Mouse (Mus musculus) Patski (cell line): ENCODE data around the gene Dnmt3l. TPM values are rescaled to one million over a fixed set of nuclear protein-coding genes. Genes with fewer than 3 reads are reported as not detected.

Source experiments
- ATAC-seq: fragments of 100-300 bp; one replicate; pipeline ENCODE4 v1.8.0; 2021
- CTCF ChIA-PET: fragments of 350-600 bp; sonication (Branson Sonifier 250); formaldehyde crosslinking; loops from one replicate; lab custom pipeline; 2022; ENCODE audit warnings: inconsistent platforms; lab: Charles Lee
- POLR2A ChIA-PET: fragments of 350-600 bp; sonication (Branson Sonifier 250); formaldehyde crosslinking; loops from one replicate; lab custom pipeline; 2022; ENCODE audit warnings: antibody characterized with exemption, inconsistent platforms; lab: Charles Lee
- DNase-seq: peaks from one replicate; pipeline ENCODE4 v3.0.0-alpha.2; 2011; ENCODE audit warnings: low read depth, low spot score
- H3K27me3 ChIP-seq: fragments of 371-371 bp; one replicate; pipeline ENCODE4 v1.5.1; 2021
- CTCF ChIP-seq: fragments of 100-300 bp; IDR thresholded peaks from one replicate; pipeline ENCODE4 v1.5.1; 2021
- in situ Hi-C: fragments of 300-500 bp; cut with MboI; formaldehyde crosslinking; loops from 3 replicates; pipeline ENCODE4 v1.11.1; 2018; ENCODE audit warnings: low pct_unique_long_range_greater_than_20kb, mixed read lengths
- polyA plus RNA-seq: library from polyadenylated mRNA; unstranded; gene quantifications from one replicate; pipeline ENCODE4 v1.2.3, GENCODE M21; 2021

The Dnmt3l gene
- 0.26 TPM for polyA plus RNA-seq

GRCm38 (mm10) chr10:78041647-78042046 lies at the start of gene Dnmt3l:
Gene Dnmt3l (plus strand): TSS chr10:78041947.
- ChIA-PET CTCF (interaction anchor here (1.4 kb wide), 1 partner anchor 19 kb away, joined by 3 read pairs; no protein-coding TSS in a partner anchor), POLR2A (no interaction called here)
- no peaks in the 10 kb centered on the region for H3K27me3 ChIP-seq
- DNase-seq (no peak), ATAC-seq (no peak)
- TF ChIP-seq CTCF, result no peak
- in situ Hi-C loops, result loop anchor here (25.0 kb wide), 1 partner anchor 346 kb away; no protein-coding TSS in a partner anchor

- POLR2A ChIA-PET, result no interaction called here
- CTCF ChIA-PET, result interaction anchor here (2.1 kb wide), 1 partner anchor 11 kb away, joined by 5 read pairs; no protein-coding TSS in a partner anchor
- H3K27me3 ChIP-seq, result no peaks in the 10 kb centered on the region
- no peak for DNase-seq
- no peak for ATAC-seq
- TF ChIP-seq CTCF, result no peak
- in situ Hi-C loops, result no loop called here
These were observed 46.1 kb upstream of the Dnmt3l start for GRCm38 (mm10) chr10:77995639-77996038.

GRCm38 (mm10) chr10:78000200-78000599 lies 41.5 kb upstream of the Dnmt3l start:
- ATAC-seq (no peak), DNase-seq (no peak)
- TF ChIP-seq CTCF, result no peak
- ChIA-PET CTCF (interaction anchor here (4.0 kb wide), 1 partner anchor 15 kb away, joined by 17 read pairs; no protein-coding TSS in a partner anchor), POLR2A (interaction anchor here (1.2 kb wide), 1 partner anchor 9 kb away, joined by 3 read pairs; the partner anchor contains the start of gene Pfkl)
- in situ Hi-C loops, result no loop called here
- no peaks in the 10 kb centered on the region for H3K27me3 ChIP-seq

- POLR2A ChIA-PET, result no interaction called here
- H3K27me3 ChIP-seq, result no peaks in the 10 kb centered on the region
- DNase-seq (no peak), ATAC-seq (no peak)
- no peak for TF ChIP-seq CTCF
- in situ Hi-C loops, result no loop called here
- CTCF ChIA-PET, result interaction anchor here (4.0 kb wide), 1 partner anchor 17 kb away, joined by 17 read pairs; no protein-coding TSS in a partner anchor
These were observed 40.0 kb upstream of the Dnmt3l start for GRCm38 (mm10) chr10:78001796-78002195.

- ChIA-PET CTCF (interaction anchor here (4.0 kb wide), 1 partner anchor 17 kb away, joined by 17 read pairs; no protein-coding TSS in a partner anchor), POLR2A (no interaction called here)
- in situ Hi-C loops, result no loop called here
- no peak for DNase-seq
- TF ChIP-seq CTCF, result no peak
- no peak for ATAC-seq
- H3K27me3 ChIP-seq, result no peaks in the 10 kb centered on the region
These were observed 39.4 kb upstream of the Dnmt3l start for GRCm38 (mm10) chr10:78002316-78002715.

GRCm38 (mm10) chr10:78004479-78005100 lies 37.2 kb upstream of the Dnmt3l start:
- TF ChIP-seq CTCF, result no peak
- no peaks in the 10 kb centered on the region for H3K27me3 ChIP-seq
- no peak for DNase-seq
- CTCF ChIA-PET, result interaction anchor here (0.9 to 2.2 kb wide), 2 partner anchors 20 to 158 kb away, joined by 3 to 7 read pairs; no protein-coding TSS in a partner anchor
- POLR2A ChIA-PET, result interaction anchor here (0.5 kb wide), 1 partner anchor 456 kb away, joined by 5 read pairs; no protein-coding TSS in a partner anchor
- in situ Hi-C loops, result no loop called here
- no peak for ATAC-seq

GRCm38 (mm10) chr10:78005791-78006438 lies 35.8 kb upstream of the Dnmt3l start:
- DNase-seq, result no peak
- ChIA-PET CTCF (interaction anchor here (1.5 to 2.3 kb wide), 2 partner anchors 9 to 13 kb away, joined by 5 read pairs; no protein-coding TSS in a partner anchor), POLR2A (interaction anchor here (0.7 kb wide), 1 partner anchor 13 kb away, joined by 4 read pairs; no protein-coding TSS in a partner anchor)
- no peaks in the 10 kb centered on the region for H3K27me3 ChIP-seq
- in situ Hi-C loops, result no loop called here
- TF ChIP-seq CTCF, result no peak
- no peak for ATAC-seq

- POLR2A ChIA-PET, result no interaction called here
- DNase-seq (no peak), ATAC-seq (no peak)
- CTCF ChIA-PET, result interaction anchor here (1.5 to 2.3 kb wide), 2 partner anchors 11 kb away, joined by 5 read pairs; no protein-coding TSS in a partner anchor
- in situ Hi-C loops, result no loop called here
- no peak for TF ChIP-seq CTCF
- no peaks in the 10 kb centered on the region for H3K27me3 ChIP-seq
These were observed 34.5 kb upstream of the Dnmt3l start for GRCm38 (mm10) chr10:78007203-78007602.

- no peak for TF ChIP-seq CTCF
- ATAC-seq (no peak), DNase-seq (no peak)
- POLR2A ChIA-PET, result interaction anchor here (2.9 kb wide), 1 partner anchor 11 kb away, joined by 8 read pairs; no protein-coding TSS in a partner anchor
- in situ Hi-C loops, result no loop called here
- no peaks in the 10 kb centered on the region for H3K27me3 ChIP-seq
- CTCF ChIA-PET, result interaction anchor here (1.2 to 2.3 kb wide), 3 partner anchors 10 to 21 kb away, joined by 3 to 5 read pairs (median 3); no protein-coding TSS in a partner anchor
These were observed 33.6 kb upstream of the Dnmt3l start for GRCm38 (mm10) chr10:78008169-78008568.
